Mouse (Mus musculus) myocyte (in vitro differentiated cells): ENCODE results near the gene Gm49337. TPM values are rescaled to one million over a fixed set of nuclear protein-coding genes. Genes with fewer than 3 reads are reported as not detected.
"Not testable (repeated sequence)": the region's sequence is repeated elsewhere in the genome, so short reads cannot be mapped to it uniquely, and the experiment has no call there.

Source experiments
- H3K27me3 ChIP-seq: one replicate; pipeline ENCODE4 v1.6.1; 2011; ENCODE audit not compliant: control insufficient read depth, insufficient read depth, insufficient read length
- H3K36me3 ChIP-seq: one replicate; pipeline ENCODE4 v1.6.1; 2011; ENCODE audit not compliant: control insufficient read depth, insufficient read depth
- H3K4me2 ChIP-seq: one replicate; pipeline ENCODE4 v1.6.1; 2011; ENCODE audit warnings: low read depth, control low read depth
- H3K4me3 ChIP-seq: one replicate; pipeline ENCODE4 v1.5.1; 2011; ENCODE audit warnings: mild to moderate bottlenecking, control low read depth, moderate library complexity
- H3K79me2 ChIP-seq: one replicate; pipeline ENCODE4 v1.6.1; 2011; ENCODE audit not compliant: control insufficient read depth, insufficient read depth
- H3ac ChIP-seq: one replicate; pipeline ENCODE4 v1.6.1; 2011; ENCODE audit not compliant: control insufficient read depth, insufficient read length
- CEBPB ChIP-seq: IDR thresholded peaks from 2 replicates; pipeline ENCODE4 v1.6.1; 2011; ENCODE audit warnings: mild to moderate bottlenecking, moderate library complexity; ENCODE audit not compliant: poor library complexity, insufficient read depth, severe bottlenecking
- E2F4 ChIP-seq: IDR thresholded peaks from one replicate; pipeline ENCODE4 v1.6.1; 2011; ENCODE audit warnings: mild to moderate bottlenecking, control low read depth, moderate library complexity; ENCODE audit not compliant: insufficient read depth
- MAX ChIP-seq: IDR thresholded peaks from one replicate; pipeline ENCODE4 v1.6.1; 2011; ENCODE audit warnings: low read depth, mild to moderate bottlenecking, control low read depth
- MYOD1 ChIP-seq, 3 experiments: IDR thresholded peaks; one replicate each; pipeline ENCODE4 v1.6.1; 2011; ENCODE audit warnings: control low read depth in 2 of 3, low read depth in 2 of 3, mild to moderate bottlenecking in 2 of 3, moderate library complexity in 1 of 3; ENCODE audit not compliant: insufficient read length in 2 of 3, control insufficient read depth in 1 of 3
- MYOG ChIP-seq, 3 experiments: IDR thresholded peaks; one replicate each; pipeline ENCODE4 v1.6.1; 2011; ENCODE audit warnings: control low read depth in 2 of 3, low read depth in 2 of 3, mild to moderate bottlenecking in 2 of 3; ENCODE audit not compliant: insufficient read length in 2 of 3, control insufficient read depth in 1 of 3, insufficient read depth in 1 of 3
- POLR2A ChIP-seq: IDR thresholded peaks from one replicate; pipeline ENCODE4 v1.6.1; 2011; ENCODE audit warnings: low read depth, mild to moderate bottlenecking, control low read depth, moderate library complexity; ENCODE audit not compliant: insufficient read length
- POLR2AphosphoS2 ChIP-seq: IDR thresholded peaks from one replicate; pipeline ENCODE4 v1.6.1; 2011; ENCODE audit warnings: low read depth, control low read depth; ENCODE audit not compliant: insufficient read length
- REST ChIP-seq: IDR thresholded peaks from one replicate; pipeline ENCODE4 v1.6.1; 2011; ENCODE audit warnings: mild to moderate bottlenecking, control low read depth, moderate library complexity; ENCODE audit not compliant: insufficient read depth, insufficient read length
- SRF ChIP-seq: IDR thresholded peaks from one replicate; pipeline ENCODE4 v1.6.1; 2011; ENCODE audit warnings: low read depth; ENCODE audit not compliant: control insufficient read depth, insufficient read length
- TCF12 ChIP-seq: IDR thresholded peaks from one replicate; pipeline ENCODE4 v1.6.1; 2011; ENCODE audit warnings: mild to moderate bottlenecking, control low read depth; ENCODE audit not compliant: poor library complexity, insufficient read depth, severe bottlenecking
- TCF3 ChIP-seq: IDR thresholded peaks from one replicate; pipeline ENCODE4 v1.6.1; 2011; ENCODE audit warnings: low read depth, control low read depth; ENCODE audit not compliant: insufficient read length
- USF1 ChIP-seq: IDR thresholded peaks from one replicate; pipeline ENCODE4 v1.6.1; 2011; ENCODE audit warnings: low read depth, mild to moderate bottlenecking, control low read depth, moderate library complexity
- polyA plus RNA-seq: library from polyadenylated mRNA; unstranded; fragments of >200 nt; fragmentation: generic; extraction: Trizol; gene quantifications from one replicate; pipeline ENCODE4 v1.2.1, GENCODE M21; 2012; ENCODE audit warnings: missing spikeins

Gm49337 gene
- polyA plus RNA-seq, 1 experiment: not detected

GRCm38 (mm10) chr4:116221996-116222842 is 49.0 kb downstream of the Gm49337 start:
- Histone ChIP-seq H3ac (no peak overlapping the region), H3K4me2 (peak overlapping the region; percentile 67), H3K36me3 (no peaks in the 10 kb centered on the region), H3K27me3 (no peaks in the 10 kb centered on the region), H3K79me2 (peaks cover 21% of the 10 kb centered on the region), H3K4me3 (peak overlapping the region; percentile 91)
- TF ChIP-seq TCF12 (no peak), E2F4 (no peak)

GRCm38 (mm10) chr4:116222843-116223119 is 49.6 kb downstream of the Gm49337 start:
- Histone ChIP-seq H3K36me3 (no peaks in the 10 kb centered on the region), H3K27me3 (no peaks in the 10 kb centered on the region), H3K79me2 (peaks cover 21% of the 10 kb centered on the region), H3ac (no peak overlapping the region), H3K4me2 (peak overlapping the region; percentile 67), H3K4me3 (peak overlapping the region; percentile 91)
- TF ChIP-seq SRF (no peak), MYOG (IDR thresholded peaks at IDR 0.05; ENCODE audit: control insufficient read depth in 1 of 3, insufficient read depth in 1 of 3, insufficient read length in 2 of 3, low read depth in 2 of 3) (no peak), POLR2A (no peak)

GRCm38 (mm10) chr4:116243377-116243776 is 70.2 kb downstream of the Gm49337 start:
- no peaks in the 10 kb centered on the region for H3K27me3 ChIP-seq
- peaks cover 6% of the 10 kb centered on the region for H3K36me3 ChIP-seq
- H3ac ChIP-seq: no peak overlapping the region
- H3K4me3 ChIP-seq: no peak overlapping the region
- TF ChIP-seq MAX: no peak
- no peak for TF ChIP-seq POLR2A
- TF ChIP-seq MYOG (IDR thresholded peaks at IDR 0.05; ENCODE audit: control insufficient read depth in 1 of 3, insufficient read depth in 1 of 3, insufficient read length in 2 of 3, low read depth in 2 of 3): no peak
- TF ChIP-seq TCF12: no peak
- no peaks in the 10 kb centered on the region for H3K79me2 ChIP-seq
- no peak overlapping the region for H3K4me2 ChIP-seq

GRCm38 (mm10) chr4:116244240-116244639 is 71.1 kb downstream of the Gm49337 start:
- TF ChIP-seq TCF12 (no peak), MYOG (IDR thresholded peaks at IDR 0.05; ENCODE audit: control insufficient read depth in 1 of 3, insufficient read depth in 1 of 3, insufficient read length in 2 of 3, low read depth in 2 of 3) (no peak), REST (no peak), USF1 (no peak), POLR2A (no peak), TCF3 (no peak), MYOD1 (IDR thresholded peaks at IDR 0.05; ENCODE audit: control insufficient read depth in 1 of 3, insufficient read length in 2 of 3, low read depth in 2 of 3) (no peak), POLR2AphosphoS2 (no peak), SRF (no peak)

GRCm38 (mm10) chr4:116245926-116246325 is 72.7 kb downstream of the Gm49337 start:
- not testable (repeated sequence) for H3K27me3 ChIP-seq, H3K79me2 ChIP-seq, H3ac ChIP-seq, H3K36me3 ChIP-seq, H3K4me3 ChIP-seq, H3K4me2 ChIP-seq

More at GRCm38 (mm10) chr4:116244240-116244639, 71.1 kb downstream of the Gm49337 start:
- H3K4me3 ChIP-seq: no peak overlapping the region
- peaks cover 5% of the 10 kb centered on the region for H3K36me3 ChIP-seq
- no peaks in the 10 kb centered on the region for H3K27me3 ChIP-seq
- no peak overlapping the region for H3K4me2 ChIP-seq
- H3K79me2 ChIP-seq: no peaks in the 10 kb centered on the region
- H3ac ChIP-seq: no peak overlapping the region

- Histone ChIP-seq H3K27me3 (no peaks in the 10 kb centered on the region), H3ac (no peak overlapping the region), H3K79me2 (no peaks in the 10 kb centered on the region), H3K4me3 (no peak overlapping the region), H3K4me2 (no peak overlapping the region), H3K36me3 (no peaks in the 10 kb centered on the region)
- no peak for TF ChIP-seq MAX
- TF ChIP-seq TCF3: no peak
- no peak for TF ChIP-seq CEBPB
- no peak for TF ChIP-seq POLR2AphosphoS2
- TF ChIP-seq REST: no peak
- TF ChIP-seq SRF: no peak
- TF ChIP-seq MYOG (IDR thresholded peaks at IDR 0.05; ENCODE audit: control insufficient read depth in 1 of 3, insufficient read depth in 1 of 3, insufficient read length in 2 of 3, low read depth in 2 of 3): no peak
Measured at GRCm38 (mm10) chr4:116249986-116250385, 76.8 kb downstream of the Gm49337 start.
